Mouse (Mus musculus): Measurements from ENCODE around the gene Fam163a.

DNA sequence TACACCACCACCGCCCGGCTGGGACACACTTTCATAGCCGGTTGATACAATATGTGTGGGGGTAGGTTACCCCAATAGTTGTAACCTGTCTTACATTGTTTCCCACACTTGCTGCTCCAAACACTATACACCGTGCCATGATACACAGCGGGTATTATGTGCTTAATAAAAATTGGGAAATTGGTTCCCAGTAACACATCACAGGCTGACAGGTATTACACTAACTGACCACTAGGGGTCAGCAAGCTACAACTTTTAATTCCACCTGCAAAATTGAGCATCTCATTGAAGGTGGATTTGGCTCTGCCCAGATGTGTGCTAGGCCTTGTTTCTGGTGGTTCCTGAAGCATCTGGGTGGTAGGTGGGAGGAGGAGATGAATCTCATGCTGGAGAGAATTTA lies 119.1 kb downstream of the Fam163a start:
- TF ChIP-seq CTCF (IDR thresholded peaks at IDR 0.05; ENCODE audit: control insufficient read depth, insufficient read depth, insufficient replicate concordance, low read depth, low read length): no peak
- TF ChIP-seq POLR2A (IDR thresholded peaks at IDR 0.05; ENCODE audit: control insufficient read depth, low read depth, low read length): no peak
